Mouse (Mus musculus): ENCODE results near the gene Vps26c.

DNA sequence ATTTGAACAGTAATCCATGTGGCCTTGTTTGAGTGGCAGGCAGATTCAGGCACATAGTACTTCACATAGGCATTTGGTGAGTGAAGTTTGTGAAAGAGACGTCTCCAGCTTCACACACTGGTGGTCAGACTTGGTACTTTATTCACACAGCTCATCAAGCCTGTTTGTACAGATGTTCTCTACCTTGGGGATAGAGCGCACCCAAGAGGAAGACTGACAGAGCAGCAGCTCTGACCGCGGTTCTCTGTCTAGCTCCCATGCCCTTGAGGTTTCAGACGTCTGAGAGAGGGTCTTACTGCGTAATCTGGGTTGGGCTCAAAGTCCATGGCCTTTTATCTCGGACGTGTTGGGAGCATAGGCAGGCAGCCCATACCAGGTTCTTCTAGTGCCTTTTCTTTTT lies 77.5 kb downstream of the Vps26c start:
- TF ChIP-seq CTCF (IDR thresholded peaks at IDR 0.05; ENCODE audit: extremely low read depth, insufficient read depth, low read length) (no peak), POLR2A (IDR thresholded peaks at IDR 0.05; ENCODE audit: extremely low read depth, insufficient read depth, low read length) (no peak)
